Mouse (Mus musculus) kidney, embryonic 14.5 days (tissue): ENCODE measurements at regions not wholly inside any gene's neighbourhood (a gene's known extent, or its start where the extent isn't known, plus 50 kb on each side); places are given as distances from the start of the nearest gene placed in this dataset.

Source experiments
- ATAC-seq: fragments of 200-750 bp; cut with Nextera tagmentation; 2 replicates; pipeline ENCODE4 v1.8.0; 2017; ENCODE audit warnings: moderate number of reproducible peaks, mild to moderate bottlenecking, moderate TSS enrichment, moderate library complexity; ENCODE audit not compliant: low FRiP score, low TSS enrichment
- H3K27ac ChIP-seq: fragments of 300-500 bp; sonication (generic); 2 replicates; pipeline ENCODE4 v1.5.1; 2014; ENCODE audit warnings: low read depth, mild to moderate bottlenecking, low read length, moderate library complexity, mixed read lengths
- H3K27me3 ChIP-seq: fragments of 300-500 bp; sonication (generic); 2 replicates; pipeline ENCODE4 v1.6.1; 2014; ENCODE audit warnings: mild to moderate bottlenecking, low read length; ENCODE audit not compliant: control insufficient read depth, insufficient read depth
- H3K36me3 ChIP-seq: fragments of 300-500 bp; sonication (generic); 2 replicates; pipeline ENCODE4 v1.6.1; 2014; ENCODE audit warnings: low read length, mixed read lengths; ENCODE audit not compliant: control insufficient read depth, insufficient read depth
- H3K4me1 ChIP-seq: fragments of 300-500 bp; sonication (generic); 2 replicates; pipeline ENCODE4 v1.6.1; 2014; ENCODE audit warnings: low read length, mixed read lengths; ENCODE audit not compliant: control insufficient read depth, insufficient read depth
- H3K4me2 ChIP-seq: fragments of 300-500 bp; sonication (generic); replicated peaks from 2 replicates; pipeline ENCODE4 v1.6.1; 2014; ENCODE audit warnings: low read depth, mild to moderate bottlenecking, low read length
- H3K4me3 ChIP-seq: fragments of 300-500 bp; sonication (generic); 2 replicates; pipeline ENCODE4 v1.5.1; 2014; ENCODE audit warnings: mild to moderate bottlenecking, low read length
- H3K9ac ChIP-seq: fragments of 300-500 bp; sonication (generic); 2 replicates; pipeline ENCODE4 v1.6.1; 2014; ENCODE audit warnings: low read depth, mild to moderate bottlenecking, low read length, moderate library complexity
- H3K9me3 ChIP-seq: fragments of 300-500 bp; sonication (generic); 2 replicates; pipeline ENCODE4 v1.6.1; 2016; ENCODE audit warnings: low read length; ENCODE audit not compliant: control insufficient read depth
- WGBS: fragments of 180-500 bp; shearing (Covaris S2); extraction: QIAGEN DNeasy Blood & Tissue Kit; methylation state at CpG from one replicate; pipeline ENCODE4 v1.1.7; 2014; 5-methylcytosine and 5-hydroxymethylcytosine counted together

GRCm38 (mm10) chr11:41433846-41434245, 566.8 kb downstream of the Gabrg2 start:
- H3K27me3 ChIP-seq: no peaks in the 10 kb centered on the region
- H3K9me3 ChIP-seq: no peaks in the 10 kb centered on the region
- H3K4me3 ChIP-seq: no peak overlapping the region
- H3K27ac ChIP-seq: no peak overlapping the region
- H3K36me3 ChIP-seq: no peaks in the 10 kb centered on the region
- H3K4me1 ChIP-seq: no peaks in the 10 kb centered on the region
- ATAC-seq: no peak
- H3K4me2 ChIP-seq: no peak overlapping the region
- 72% methylated on average over 3 of the region's 3 CpGs for whole genome bisulfite sequencing
- no peak overlapping the region for H3K9ac ChIP-seq

- H3K36me3 ChIP-seq: no peaks in the 10 kb centered on the region
- H3K4me1 ChIP-seq: no peaks in the 10 kb centered on the region
- H3K27ac ChIP-seq: no peak overlapping the region
- ATAC-seq: no peak
- no peaks in the 10 kb centered on the region for H3K27me3 ChIP-seq
- WGBS: 51% methylated on average over 4 of the region's 4 CpGs
- no peaks in the 10 kb centered on the region for H3K9me3 ChIP-seq
- H3K4me3 ChIP-seq: no peak overlapping the region
- H3K9ac ChIP-seq: no peak overlapping the region
- no peak overlapping the region for H3K4me2 ChIP-seq
Observed at GRCm38 (mm10) chr11:41425592-41425991, 575.1 kb downstream of the Gabrg2 start.
